Mouse (Mus musculus): Measurements from ENCODE around the gene Adamts18.

DNA sequence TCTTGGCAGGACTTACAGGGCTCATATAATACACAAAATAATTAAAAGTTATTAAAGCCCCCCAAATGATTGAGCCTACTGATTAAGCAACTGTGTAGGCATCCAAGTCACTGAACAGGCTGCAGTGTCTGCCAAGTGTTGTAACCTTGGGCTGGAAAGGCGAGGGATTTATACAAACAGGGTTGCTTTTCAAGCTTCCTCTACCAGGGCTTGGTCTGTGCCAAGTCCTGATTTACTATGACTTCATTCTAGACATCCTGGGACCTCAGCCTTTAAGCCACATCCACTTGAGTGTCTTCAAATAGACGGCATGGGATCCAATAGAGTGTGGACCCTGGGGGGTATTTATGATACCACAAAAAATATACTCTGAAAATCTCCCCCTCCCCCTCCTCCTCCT lies 173.3 kb downstream of the Adamts18 start:
- TF ChIP-seq CTCF (IDR thresholded peaks at IDR 0.05; ENCODE audit: low read depth, low read length), result no peak
- TF ChIP-seq POLR2A (IDR thresholded peaks at IDR 0.05; ENCODE audit: borderline replicate concordance, low read depth, low read length), result no peak

Data from bone marrow macrophage, adult 2 months (primary cell).